Mouse (Mus musculus) hindbrain, embryonic 11.5 days (tissue): Measurements from ENCODE around the gene Ier5l. TPM values are rescaled to one million over a fixed set of nuclear protein-coding genes. Genes with fewer than 3 reads are reported as not detected.

ENCODE experiments used
- ATAC-seq: fragments of 200-750 bp; cut with Nextera tagmentation; 2 replicates; pipeline ENCODE4 v1.8.0; 2017; ENCODE audit warnings: mild to moderate bottlenecking, moderate TSS enrichment, moderate library complexity; ENCODE audit not compliant: low FRiP score
- DNase-seq: peaks from one replicate; pipeline ENCODE4 v3.0.0-alpha.2; 2015; ENCODE audit warnings: low spot score
- H3K27ac ChIP-seq: fragments of 300-500 bp; sonication (generic); 2 replicates; pipeline ENCODE4 v1.5.1; 2014; ENCODE audit warnings: mild to moderate bottlenecking, low read depth, low read length
- H3K27me3 ChIP-seq: fragments of 300-500 bp; sonication (generic); 2 replicates; pipeline ENCODE4 v1.6.1; 2014; ENCODE audit warnings: mild to moderate bottlenecking, low read length, moderate library complexity, mixed read lengths; ENCODE audit not compliant: control insufficient read depth, insufficient read depth
- H3K36me3 ChIP-seq: fragments of 300-500 bp; sonication (generic); 2 replicates; pipeline ENCODE4 v1.6.1; 2014; ENCODE audit warnings: mild to moderate bottlenecking, low read length, moderate library complexity, mixed read lengths; ENCODE audit not compliant: control insufficient read depth, insufficient read depth
- H3K4me1 ChIP-seq: fragments of 300-500 bp; sonication (generic); replicated peaks from 2 replicates; pipeline ENCODE4 v1.6.1; 2014; ENCODE audit warnings: low read length, mixed read lengths; ENCODE audit not compliant: control insufficient read depth, insufficient read depth
- H3K4me2 ChIP-seq: fragments of 300-500 bp; sonication (generic); replicated peaks from 2 replicates; pipeline ENCODE4 v1.6.1; 2014; ENCODE audit warnings: mild to moderate bottlenecking, low read depth, low read length
- H3K4me3 ChIP-seq: fragments of 300-500 bp; sonication (generic); 2 replicates; pipeline ENCODE4 v1.5.1; 2014; ENCODE audit warnings: low read depth, low read length
- H3K9ac ChIP-seq: fragments of 300-500 bp; sonication (generic); 2 replicates; pipeline ENCODE4 v1.6.1; 2014; ENCODE audit warnings: low read depth, low read length
- H3K9me3 ChIP-seq: fragments of 300-500 bp; sonication (generic); 2 replicates; pipeline ENCODE4 v1.6.1; 2016; ENCODE audit warnings: low read length; ENCODE audit not compliant: control insufficient read depth
- WGBS: fragments of 180-500 bp; shearing (Covaris S2); extraction: QIAGEN DNeasy Blood & Tissue Kit; methylation state at CpG from one replicate; pipeline ENCODE4 v1.1.7; 2014; 5-methylcytosine and 5-hydroxymethylcytosine counted together
- polyA plus RNA-seq: library from polyadenylated mRNA; unstranded; fragments of >200 nt; fragmentation: Nextera tagmentation; extraction: Ambion mirVana; gene quantifications from 2 replicates; pipeline ENCODE4 v1.2.1, GENCODE M21; 2014

Gene Ier5l
- polyA plus RNA-seq, 1 experiment from 2014 or later = 6.3 TPM

DNA sequence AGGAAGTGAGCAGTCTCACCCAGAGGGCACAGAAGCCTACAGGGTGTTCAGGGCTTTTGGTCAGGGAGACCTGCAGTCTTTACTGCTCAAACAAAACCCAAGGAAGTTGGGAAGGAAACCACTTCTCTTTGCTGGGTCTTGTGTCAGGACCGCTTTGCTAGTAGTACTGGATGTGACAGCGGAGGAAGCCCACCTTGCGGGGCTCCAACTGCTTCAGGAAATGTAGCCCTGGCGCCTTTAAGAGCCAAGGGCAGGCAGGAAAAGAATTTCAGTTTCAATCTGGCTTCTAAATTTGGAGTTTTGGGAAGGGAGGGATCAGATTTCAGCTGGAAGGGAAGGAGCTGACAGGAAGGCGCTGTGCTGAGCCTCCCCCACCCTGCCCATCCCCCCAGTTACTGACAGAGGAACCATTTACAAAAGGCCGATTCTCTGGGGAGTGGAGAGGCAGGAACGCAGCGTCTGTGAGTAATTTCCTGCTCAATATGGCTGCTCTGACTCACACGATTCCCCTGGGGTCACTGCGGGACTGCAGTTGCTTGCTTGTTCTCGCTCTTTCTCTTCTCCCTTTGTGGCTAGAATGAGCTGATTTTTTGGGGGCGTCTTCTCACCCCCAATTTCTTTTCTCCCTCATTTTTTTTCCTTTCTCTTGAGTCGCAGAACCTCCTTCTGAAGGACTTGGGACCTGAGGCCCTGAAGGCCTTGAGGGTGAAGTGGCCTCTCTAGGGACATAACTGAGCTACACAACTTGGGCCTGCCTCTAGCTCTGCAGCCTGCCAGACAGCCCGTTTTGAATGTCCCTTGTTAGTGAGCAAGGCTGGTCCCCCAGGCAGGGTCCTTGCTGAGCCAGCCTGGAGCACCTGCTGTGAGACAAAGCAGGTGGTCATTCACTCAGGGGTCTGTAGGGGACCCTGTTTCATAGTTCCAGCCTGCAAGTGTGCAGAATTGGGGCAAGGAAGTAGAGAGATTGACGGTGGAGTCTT, 32.2 kb downstream of the Ier5l start:
- H3K27ac ChIP-seq = peak overlapping the region; percentile 98
- H3K4me2 ChIP-seq = peak overlapping the region; percentile 28
- H3K4me1 ChIP-seq = peaks cover 25% of the 10 kb centered on the region
- DNase-seq (peak; percentile 95), ATAC-seq (peak; percentile 56; the same call in 1 of the 2 replicates)
- peak overlapping the region; percentile 57 for H3K9ac ChIP-seq
- no peaks in the 10 kb centered on the region for H3K27me3 ChIP-seq
- H3K4me3 ChIP-seq = no peak overlapping the region
- 6% methylated on average over 15 of the region's 15 CpGs for WGBS
- H3K9me3 ChIP-seq = no peaks in the 10 kb centered on the region
- H3K36me3 ChIP-seq = peaks cover 2% of the 10 kb centered on the region; the same call in 1 of the 2 replicates

DNA sequence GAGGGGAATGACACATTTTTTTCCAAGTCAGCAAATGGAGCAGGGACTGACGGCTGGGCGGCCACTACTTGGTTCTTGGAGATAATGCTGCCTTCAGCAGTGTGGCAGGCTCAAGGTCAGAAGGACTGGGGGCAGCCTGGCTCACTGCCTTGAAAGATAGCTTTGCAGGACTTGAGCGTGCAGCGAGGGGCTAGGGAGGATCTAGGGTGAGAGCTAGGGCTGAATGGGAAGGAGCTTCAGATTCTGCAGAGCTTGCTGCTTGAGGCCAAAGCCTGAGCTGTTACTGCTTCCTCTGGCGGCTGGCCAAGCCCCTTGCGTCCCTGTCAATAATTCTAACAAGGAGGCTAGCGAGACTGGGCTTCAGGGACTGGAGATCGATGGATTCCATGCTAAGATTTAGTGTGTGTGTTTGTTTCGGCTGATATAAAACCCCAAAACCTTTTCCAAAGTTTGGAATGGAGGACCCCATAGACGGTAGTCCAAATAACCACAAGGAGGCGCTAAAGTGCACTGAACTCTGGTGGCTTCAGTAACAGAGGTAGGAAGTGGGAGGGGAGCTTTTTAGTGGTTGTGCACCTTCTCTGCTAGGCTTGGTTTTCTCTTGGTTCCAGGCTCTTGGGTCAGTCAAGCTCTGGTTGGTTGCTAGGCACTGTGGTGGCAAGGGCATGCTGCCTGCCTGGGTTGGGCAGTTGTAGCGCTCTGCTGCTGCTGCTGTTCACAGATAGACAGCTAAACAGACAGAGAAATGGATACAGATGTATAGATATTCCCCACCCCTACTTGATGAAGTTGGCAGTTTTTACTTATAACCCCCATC, 33.1 kb downstream of the Ier5l start:
- peaks cover 25% of the 10 kb centered on the region for H3K4me1 ChIP-seq
- DNase-seq = peak; percentile 89
- peak; percentile 17; the same call in 1 of the 2 replicates for ATAC-seq
- peak overlapping the region; percentile 28 for H3K4me2 ChIP-seq
- peak overlapping the region; percentile 57 for H3K9ac ChIP-seq
- peaks cover 2% of the 10 kb centered on the region; the same call in 1 of the 2 replicates for H3K36me3 ChIP-seq
- H3K9me3 ChIP-seq = no peaks in the 10 kb centered on the region
- WGBS = 24% methylated on average over 12 of the region's 12 CpGs
- no peaks in the 10 kb centered on the region for H3K27me3 ChIP-seq
- H3K4me3 ChIP-seq = no peak overlapping the region
- H3K27ac ChIP-seq = peak overlapping the region; percentile 98

DNA sequence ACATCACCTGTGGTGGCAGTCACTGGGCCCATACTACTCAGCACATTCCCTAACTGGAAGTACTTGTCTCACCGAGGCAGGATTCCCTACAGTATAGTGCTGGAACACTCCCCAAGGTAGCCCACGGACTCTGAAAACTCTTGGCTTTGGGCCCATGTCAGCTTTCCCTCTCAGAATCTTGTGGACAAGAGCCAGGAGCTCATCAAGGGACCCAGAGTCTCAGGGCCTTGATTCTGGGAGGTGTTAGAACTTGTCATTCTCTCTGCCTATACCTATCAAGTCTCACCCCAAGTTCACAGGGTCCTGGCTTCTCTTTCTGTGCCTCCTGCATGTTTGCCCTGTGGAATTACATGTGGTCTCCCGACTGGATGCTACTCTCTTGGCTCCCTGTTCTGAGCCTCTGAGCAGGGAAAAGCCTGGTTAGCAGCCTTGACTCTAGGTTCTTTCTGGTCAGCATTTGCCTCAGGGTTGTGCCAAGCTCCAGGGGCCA, 33.8 kb downstream of the Ier5l start:
- H3K27me3 ChIP-seq = no peaks in the 10 kb centered on the region
- no peaks in the 10 kb centered on the region for H3K9me3 ChIP-seq
- DNase-seq (no peak), ATAC-seq (no peak)
- no peak overlapping the region for H3K4me3 ChIP-seq
- H3K4me2 ChIP-seq = no peak overlapping the region
- H3K27ac ChIP-seq = peak overlapping the region; percentile 98
- no peak overlapping the region for H3K9ac ChIP-seq
- peaks cover 2% of the 10 kb centered on the region; the same call in 1 of the 2 replicates for H3K36me3 ChIP-seq
- peaks cover 20% of the 10 kb centered on the region for H3K4me1 ChIP-seq
- WGBS = 70% methylated on average over 3 of the region's 3 CpGs

DNA sequence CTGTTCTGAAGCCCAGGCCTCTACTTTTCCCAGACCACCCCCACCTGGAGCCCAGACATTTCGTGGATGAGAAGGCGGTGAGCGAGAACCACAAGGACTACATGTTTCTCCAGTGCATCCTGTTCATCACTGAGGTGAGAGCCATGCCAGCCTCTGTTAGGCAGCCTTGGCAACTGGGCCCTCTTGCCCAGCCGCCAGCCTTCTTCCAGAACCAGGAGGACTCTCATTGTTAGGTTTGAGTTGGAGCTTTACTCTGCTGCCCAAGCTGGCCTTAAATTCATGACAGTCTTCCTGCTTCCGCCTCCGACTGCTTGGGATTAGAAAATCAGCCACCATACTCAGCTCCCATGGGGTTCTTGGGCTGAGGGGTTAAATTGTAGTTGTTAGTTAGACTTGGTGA, 34.4 kb downstream of the Ier5l start:
- Histone ChIP-seq H3K36me3 (peaks cover 2% of the 10 kb centered on the region; the same call in 1 of the 2 replicates), H3K27me3 (no peaks in the 10 kb centered on the region), H3K27ac (no peak overlapping the region), H3K4me1 (peaks cover 15% of the 10 kb centered on the region), H3K9me3 (no peaks in the 10 kb centered on the region), H3K4me3 (no peak overlapping the region), H3K4me2 (no peak overlapping the region), H3K9ac (no peak overlapping the region)
- 93% methylated on average over 6 of the region's 6 CpGs for WGBS
- DNase-seq = no peak
- ATAC-seq = no peak

DNA sequence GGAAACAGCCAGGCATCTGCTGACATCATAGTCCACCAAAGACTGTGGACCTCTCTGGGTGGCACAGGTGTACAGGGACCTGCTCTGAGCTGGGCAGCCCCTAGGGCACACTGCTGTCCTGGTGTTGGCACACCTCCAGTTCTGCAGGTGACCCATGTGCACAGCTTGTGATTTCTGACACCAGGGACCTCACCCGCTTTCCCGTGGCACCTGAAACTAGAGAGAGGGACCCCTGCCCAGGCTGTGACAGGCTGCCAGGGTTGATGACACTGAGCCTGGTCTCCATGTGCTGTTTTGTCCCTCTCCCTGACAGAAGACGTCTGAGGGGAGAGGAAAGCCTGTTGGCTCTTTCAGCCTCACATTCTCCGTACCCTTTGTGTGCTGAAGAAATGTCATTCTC, 36.2 kb downstream of the Ier5l start:
- Histone ChIP-seq H3K9ac (no peak overlapping the region), H3K27me3 (no peaks in the 10 kb centered on the region), H3K27ac (no peak overlapping the region), H3K4me2 (no peak overlapping the region), H3K36me3 (peaks cover 2% of the 10 kb centered on the region; the same call in 1 of the 2 replicates), H3K9me3 (no peaks in the 10 kb centered on the region), H3K4me3 (no peak overlapping the region), H3K4me1 (peaks cover 13% of the 10 kb centered on the region)
- ATAC-seq (no peak), DNase-seq (no peak)
- WGBS = 96% methylated on average over 4 of the region's 4 CpGs

DNA sequence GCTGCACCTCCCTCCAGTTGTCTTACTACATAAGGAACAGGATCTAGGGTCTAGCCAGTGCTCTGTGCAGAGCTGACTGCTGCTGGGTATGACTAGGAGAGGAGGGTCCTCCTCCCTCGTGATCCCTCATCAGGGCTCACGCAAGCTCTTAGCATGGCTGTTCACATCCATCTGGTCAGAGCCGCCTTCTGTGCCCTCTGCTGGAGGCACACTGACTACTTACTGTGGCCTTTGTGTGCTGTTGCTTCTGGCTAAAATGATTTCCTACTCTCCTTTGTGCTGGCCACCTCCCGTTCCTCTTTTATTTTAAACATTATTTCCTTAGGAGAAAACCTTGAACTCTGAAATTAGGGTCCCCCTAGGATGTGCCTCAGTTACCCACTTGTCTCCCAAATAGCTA, 37.2 kb downstream of the Ier5l start:
- Histone ChIP-seq H3K4me2 (no peak overlapping the region), H3K4me1 (peaks cover 8% of the 10 kb centered on the region; the same call in 1 of the 2 replicates), H3K9me3 (no peaks in the 10 kb centered on the region), H3K36me3 (peaks cover 2% of the 10 kb centered on the region; the same call in 1 of the 2 replicates), H3K4me3 (no peak overlapping the region), H3K27ac (no peak overlapping the region), H3K27me3 (no peaks in the 10 kb centered on the region), H3K9ac (no peak overlapping the region)
- no peak for ATAC-seq
- DNase-seq = no peak
- 82% methylated on average over 4 of the region's 4 CpGs for WGBS

DNA sequence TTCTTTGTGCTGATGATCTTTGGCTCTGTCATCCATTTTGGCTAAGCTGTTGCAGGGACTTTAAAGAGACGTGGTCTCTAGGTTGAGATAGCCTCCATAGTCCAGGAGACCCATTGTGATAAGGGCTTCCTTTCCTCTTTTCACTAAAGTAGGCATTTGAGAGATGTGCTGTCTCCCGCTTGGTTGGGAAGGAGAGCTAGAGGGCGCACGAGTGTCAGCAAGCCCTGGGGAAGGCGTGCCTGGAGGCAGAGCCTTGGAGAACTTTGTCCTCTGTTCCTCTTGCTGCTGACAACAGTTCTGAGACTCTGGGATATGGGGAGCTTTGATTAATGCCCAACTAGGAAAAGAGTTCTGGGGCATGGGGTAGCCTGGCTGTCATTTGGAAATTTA, 37.9 kb downstream of the Ier5l start:
- no peak overlapping the region for H3K27ac ChIP-seq
- H3K27me3 ChIP-seq = no peaks in the 10 kb centered on the region
- H3K4me1 ChIP-seq = peaks cover 3% of the 10 kb centered on the region; the same call in 1 of the 2 replicates
- ATAC-seq (no peak), DNase-seq (peak; percentile 27)
- no peak overlapping the region for H3K9ac ChIP-seq
- H3K36me3 ChIP-seq = peaks cover 2% of the 10 kb centered on the region; the same call in 1 of the 2 replicates
- H3K4me2 ChIP-seq = no peak overlapping the region
- H3K9me3 ChIP-seq = no peaks in the 10 kb centered on the region
- H3K4me3 ChIP-seq = no peak overlapping the region
- WGBS = 85% methylated on average over 5 of the region's 5 CpGs

DNA sequence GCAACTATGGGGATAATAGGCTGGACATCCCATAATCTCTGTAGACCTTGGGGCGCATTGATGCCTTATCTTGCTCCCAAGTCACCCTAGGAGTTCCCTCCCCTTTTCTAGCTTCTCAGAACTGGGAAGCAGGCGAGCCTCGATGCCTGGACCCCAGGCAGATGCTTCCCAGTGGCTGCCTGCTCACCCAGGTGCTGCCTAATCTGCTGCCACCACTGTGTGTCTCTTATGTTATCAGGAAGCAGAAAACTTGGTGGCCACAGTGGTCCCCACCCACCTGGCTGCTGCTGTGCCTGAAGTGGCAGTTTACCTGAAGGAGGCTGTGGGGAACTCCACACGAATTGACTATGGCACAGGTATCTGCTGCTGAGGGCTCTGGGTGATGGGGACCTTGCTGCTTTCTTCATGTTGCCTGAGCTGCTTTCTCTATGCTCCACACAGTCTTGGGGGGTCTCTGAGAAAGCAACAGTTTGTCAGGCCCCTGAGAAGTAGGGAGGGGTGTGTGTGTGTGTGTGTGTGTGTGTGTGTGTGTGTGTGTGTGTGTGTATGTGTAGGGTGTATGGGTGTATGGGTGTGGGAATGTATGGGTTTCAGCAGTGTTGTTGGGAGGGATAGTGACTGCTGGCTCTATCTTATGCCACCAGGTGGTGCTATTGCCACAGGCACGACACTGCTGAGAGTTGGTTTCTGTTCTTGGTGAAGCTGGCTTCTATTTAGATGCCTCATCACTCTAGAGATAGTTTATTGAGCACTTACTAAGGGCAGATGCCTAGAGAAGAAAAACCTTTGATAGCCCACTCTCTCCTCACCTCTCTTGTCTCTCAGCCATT, 38.5 kb downstream of the Ier5l start:
- no peak overlapping the region for H3K4me3 ChIP-seq
- H3K27me3 ChIP-seq = no peaks in the 10 kb centered on the region
- no peak for ATAC-seq
- H3K9ac ChIP-seq = no peak overlapping the region
- H3K4me1 ChIP-seq = 0 out of 2 replicates have a peak, but pooled peaks cover 2% of the 10 kb centered on the region
- H3K4me2 ChIP-seq = no peak overlapping the region
- WGBS = 56% methylated on average over 5 of the region's 5 CpGs
- peak; percentile 88 for DNase-seq
- H3K27ac ChIP-seq = no peak overlapping the region
- H3K36me3 ChIP-seq = peaks cover 2% of the 10 kb centered on the region; the same call in 1 of the 2 replicates
- no peaks in the 10 kb centered on the region for H3K9me3 ChIP-seq
